Mouse (Mus musculus) G1E (cell line): ENCODE measurements around the gene Hoxb3.

Experiments
- CTCF ChIP-seq: IDR thresholded peaks from 2 replicates; pipeline ENCODE4 v1.5.1; 2012; ENCODE audit warnings: low read depth, low read length, inconsistent platforms, mixed read lengths
- GATA2 ChIP-seq: IDR thresholded peaks from 2 replicates; pipeline ENCODE4 v1.6.1; 2012; ENCODE audit warnings: low read depth, low read length, inconsistent platforms, borderline replicate concordance
- POLR2AphosphoS5 ChIP-seq: IDR thresholded peaks from 2 replicates; pipeline ENCODE4 v1.6.1; 2012; ENCODE audit warnings: low read depth, low read length, inconsistent platforms; ENCODE audit not compliant: insufficient replicate concordance
- TAL1 ChIP-seq: conservative IDR thresholded peaks from 2 replicates; pipeline ENCODE4 v1.6.1; 2012; ENCODE audit warnings: low read depth, low read length, inconsistent platforms, mixed read lengths

DNA sequence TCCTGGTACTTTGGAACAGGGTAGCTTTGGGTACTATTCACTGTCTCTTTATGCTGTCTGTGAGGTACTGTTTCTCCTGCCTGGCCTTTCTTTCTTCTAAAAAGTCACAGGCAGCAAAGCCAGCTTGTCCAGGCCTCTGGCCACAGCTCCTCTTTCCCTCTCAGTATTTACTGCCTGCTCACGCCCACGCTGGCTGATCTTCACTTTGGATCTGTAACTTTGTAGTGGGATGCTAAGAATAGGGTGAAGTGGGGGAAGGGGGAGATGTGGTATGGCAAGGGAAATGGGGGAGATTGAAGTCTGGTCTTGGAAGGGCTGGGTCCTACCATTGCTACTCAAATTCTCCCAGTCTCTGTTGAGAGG is 10.9 kb downstream of the Hoxb3 start:
- TF ChIP-seq CTCF = no peak
- no peak for TF ChIP-seq GATA2
- TF ChIP-seq TAL1 = no peak
- TF ChIP-seq POLR2AphosphoS5 = no peak
